Mouse (Mus musculus) small intestine, adult 2 months (tissue): Measurements from ENCODE around the gene Gfap. TPM values are rescaled to one million over a fixed set of nuclear protein-coding genes. Genes with fewer than 3 reads are reported as not detected.

Experiments
- H3K27ac ChIP-seq: fragments of 200-500 bp; 2 replicates; pipeline ENCODE4 v1.5.1; 2012; ENCODE audit warnings: low read depth, low read length, control low read depth, inconsistent platforms; ENCODE audit not compliant: insufficient read depth
- H3K27me3 ChIP-seq: fragments of 200-500 bp; 2 replicates; pipeline ENCODE4 v1.6.1; 2012; ENCODE audit warnings: mild to moderate bottlenecking, moderate library complexity, low read length, inconsistent platforms; ENCODE audit not compliant: control insufficient read depth, insufficient read depth
- H3K36me3 ChIP-seq: fragments of 200-500 bp; 2 replicates; pipeline ENCODE4 v1.6.1; 2012; ENCODE audit warnings: mild to moderate bottlenecking, low read length, control low read depth, inconsistent platforms; ENCODE audit not compliant: control insufficient read depth, insufficient read depth
- H3K4me1 ChIP-seq: fragments of 200-500 bp; 2 replicates; pipeline ENCODE4 v1.6.1; 2012; ENCODE audit warnings: low read length, inconsistent platforms, mixed read lengths; ENCODE audit not compliant: control insufficient read depth, insufficient read depth, insufficient read length
- H3K4me3 ChIP-seq: fragments of 200-500 bp; 2 replicates; pipeline ENCODE4 v1.5.1; 2012; ENCODE audit warnings: low read depth, mild to moderate bottlenecking, control low read depth, inconsistent platforms, low read length, moderate library complexity
- CTCF ChIP-seq: fragments of 200-500 bp; IDR thresholded peaks from 2 replicates; pipeline ENCODE4 v1.5.1; 2012; ENCODE audit warnings: low read depth, mild to moderate bottlenecking, control low read depth, inconsistent platforms, low read length, moderate library complexity, mixed read lengths; ENCODE audit not compliant: insufficient replicate concordance, insufficient read length; ENCODE audit errors: extremely low read depth
- POLR2A ChIP-seq: fragments of 200-500 bp; IDR thresholded peaks from 2 replicates; pipeline ENCODE4 v1.6.1; 2012; ENCODE audit warnings: low read depth, mild to moderate bottlenecking, control low read depth, inconsistent platforms, low read length, moderate library complexity
- WGBS: fragments of 180-500 bp; shearing (Covaris S2); methylation state at CpG from one replicate; pipeline ENCODE4 v1.1.7; 2018; 5-methylcytosine and 5-hydroxymethylcytosine counted together
- polyA plus RNA-seq: library from polyadenylated mRNA; depleted of rRNA; stranded (reverse); fragments of >200 nt; gene quantifications from 2 replicates; pipeline ENCODE4 v1.2.3, GENCODE M21; 2012; rRNA removed

Gfap gene
- polyA plus RNA-seq, 1 experiment: 0.30 TPM

DNA sequence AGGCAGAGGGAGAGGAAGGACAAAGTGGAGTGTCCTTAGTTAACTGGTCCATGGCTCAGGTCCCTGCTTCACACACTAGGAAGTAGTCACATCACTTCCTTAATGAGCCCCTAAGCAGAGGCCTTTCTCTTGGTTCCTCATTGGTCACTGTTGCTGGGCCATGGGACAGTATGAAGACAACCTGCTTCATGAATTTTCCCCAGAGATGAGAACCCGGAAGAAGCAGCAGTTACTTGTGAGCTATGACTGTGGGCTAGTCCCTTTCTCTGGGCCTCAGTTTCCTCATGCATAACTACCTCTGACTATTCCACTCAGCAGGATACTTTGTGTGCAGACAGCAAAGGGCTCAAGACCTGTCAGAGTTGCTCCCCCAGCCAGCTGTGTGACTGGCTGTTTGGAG lies 63.3 kb downstream of the Gfap start:
- Histone ChIP-seq H3K4me3 (no peak overlapping the region), H3K36me3 (peaks cover 38% of the 10 kb centered on the region)
- TF ChIP-seq CTCF (no peak), POLR2A (no peak)

More for the DNA sequence above, 63.3 kb downstream of the Gfap start:
- no peaks in the 10 kb centered on the region for H3K4me1 ChIP-seq
- 89% methylated on average over 1 of the region's 1 CpGs for WGBS
- no peak overlapping the region for H3K27ac ChIP-seq
- no peaks in the 10 kb centered on the region for H3K27me3 ChIP-seq

Other genes starting within 250 kb of the Gfap start
- gene Meioc, start 237.2 kb downstream of the Gfap start, polyA plus RNA-seq: not detected in 2 replicates
- gene Ccdc43, start 203.1 kb downstream of the Gfap start, polyA plus RNA-seq: 1.4 and 2.5 TPM in 2 replicates
- 3.1 TPM in 2 replicates for gene Adam11, start 139.5 kb downstream of the Gfap start, polyA plus RNA-seq
- 0.70 and 1.4 TPM in 2 replicates for gene Gjc1, start 81.2 kb downstream of the Gfap start, polyA plus RNA-seq
- 0.34 TPM in 1 of 2 replicates, not detected in the other for gene Higd1b, start 65.1 kb downstream of the Gfap start, polyA plus RNA-seq
- 30.7 and 57.1 TPM in 2 replicates for gene Eftud2, start 19.9 kb downstream of the Gfap start, polyA plus RNA-seq
- not detected in 2 replicates for gene Ccdc103, start 19.7 kb downstream of the Gfap start, polyA plus RNA-seq
- gene Fam187a, start 15.7 kb downstream of the Gfap start, polyA plus RNA-seq: not detected in 2 replicates
- 2.2 and 5.0 TPM in 2 replicates for gene Kif18b, start 24.2 kb upstream of the Gfap start, polyA plus RNA-seq
- gene C1ql1, start 45.8 kb upstream of the Gfap start, polyA plus RNA-seq: 0.29 and 0.70 TPM in 2 replicates
- 16.8 and 34.1 TPM in 2 replicates for gene Nmt1, start 127.3 kb upstream of the Gfap start, polyA plus RNA-seq
- 29.3 and 57.7 TPM in 2 replicates for gene Dcakd, start 127.4 kb upstream of the Gfap start, polyA plus RNA-seq
- 3.1 and 4.8 TPM in 2 replicates for gene Plcd3, start 200.7 kb upstream of the Gfap start, polyA plus RNA-seq
- gene Acbd4, start 200.8 kb upstream of the Gfap start, polyA plus RNA-seq: 89.3 and 234 TPM in 2 replicates
- gene Hexim1, start 215.3 kb upstream of the Gfap start, polyA plus RNA-seq: 4.3 and 11.4 TPM in 2 replicates
- 0.86 and 2.2 TPM in 2 replicates for gene Hexim2, start 231.5 kb upstream of the Gfap start, polyA plus RNA-seq